Mouse (Mus musculus) lung, adult 2 months (tissue): Measurements from ENCODE around the gene Lamc3.

ENCODE experiments used
- CTCF ChIP-seq: fragments of 200-500 bp; IDR thresholded peaks from 2 replicates; pipeline ENCODE4 v1.5.1; 2011; ENCODE audit warnings: mild to moderate bottlenecking, low read length, control low read depth; ENCODE audit not compliant: insufficient read depth
- POLR2A ChIP-seq: fragments of 200-500 bp; IDR thresholded peaks from 2 replicates; pipeline ENCODE4 v1.6.1; 2011; ENCODE audit warnings: low read depth, mild to moderate bottlenecking, control low read depth, low read length, borderline replicate concordance; ENCODE audit errors: extremely low read depth

DNA sequence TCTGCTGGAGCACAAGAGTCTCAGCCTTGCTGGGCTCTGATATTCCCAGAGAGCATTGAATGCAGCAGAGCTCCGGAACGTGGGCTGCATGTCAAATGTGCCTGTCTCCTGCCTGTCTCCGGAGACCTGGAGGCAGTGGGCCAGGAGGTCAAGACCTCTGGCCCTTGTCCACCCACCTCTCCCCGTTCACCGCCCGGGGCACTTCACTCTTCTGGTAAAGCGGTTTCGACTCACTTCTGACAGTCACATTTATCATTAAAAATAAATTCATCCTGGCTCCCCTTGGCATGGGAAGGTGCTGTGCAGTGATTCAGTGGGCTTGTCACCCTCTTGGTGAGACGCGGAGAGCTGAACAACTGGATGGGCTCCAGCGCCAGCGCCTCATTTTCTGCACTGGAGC, 37.0 kb upstream of the Lamc3 start:
- TF ChIP-seq POLR2A: no peak
- TF ChIP-seq CTCF: no peak
